Mouse (Mus musculus): ENCODE data around the gene Map6. TPM values are rescaled to one million over a fixed set of nuclear protein-coding genes. Genes with fewer than 3 reads are reported as not detected.
A peak's percentile ranks its signal among the peaks of the same experiment; 100 is the strongest.

Gene Map6
- total RNA-seq, 2 experiments from 2014 or later, result 5.6 to 7.0 TPM

- no peak for DNase-seq
Measured at GRCm38 (mm10) chr7:99314565-99314964, 47.3 kb downstream of the Map6 start.

- DNase-seq, result no peak
Measured at GRCm38 (mm10) chr7:99316207-99316606, 49.0 kb downstream of the Map6 start.

GRCm38 (mm10) chr7:99317475-99317874 is 50.2 kb downstream of the Map6 start:
- DNase-seq, result no peak

DNA sequence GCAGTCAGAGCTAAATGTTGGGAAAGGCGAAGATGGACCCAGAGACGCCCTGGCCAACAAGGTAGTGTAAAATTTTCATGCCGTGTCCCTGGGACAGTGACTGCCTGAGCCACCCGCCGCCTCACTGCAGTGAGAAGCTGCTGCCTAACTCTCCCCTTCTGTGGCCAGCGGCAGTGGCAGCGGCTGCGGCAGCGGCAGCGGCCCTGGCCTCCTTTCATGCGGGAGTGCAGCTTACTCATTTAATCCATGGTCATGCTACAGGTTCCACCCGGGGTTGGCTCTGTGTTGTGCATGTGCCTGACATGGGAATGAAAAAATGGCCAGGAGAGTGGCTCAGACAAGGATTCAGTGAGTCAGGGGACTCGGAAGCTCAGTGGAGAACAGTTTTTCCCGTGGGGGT is 53.3 kb downstream of the Map6 start:
- no peak for DNase-seq

GRCm38 (mm10) chr7:99322691-99323320 is 55.6 kb downstream of the Map6 start:
- no peak for DNase-seq

GRCm38 (mm10) chr7:99323321-99323700 is 56.1 kb downstream of the Map6 start:
- no peak for DNase-seq

GRCm38 (mm10) chr7:99324810-99325209 is 57.6 kb downstream of the Map6 start:
- no peak for DNase-seq

GRCm38 (mm10) chr7:99326128-99326527 is 58.9 kb downstream of the Map6 start:
- no peak for DNase-seq

DNA sequence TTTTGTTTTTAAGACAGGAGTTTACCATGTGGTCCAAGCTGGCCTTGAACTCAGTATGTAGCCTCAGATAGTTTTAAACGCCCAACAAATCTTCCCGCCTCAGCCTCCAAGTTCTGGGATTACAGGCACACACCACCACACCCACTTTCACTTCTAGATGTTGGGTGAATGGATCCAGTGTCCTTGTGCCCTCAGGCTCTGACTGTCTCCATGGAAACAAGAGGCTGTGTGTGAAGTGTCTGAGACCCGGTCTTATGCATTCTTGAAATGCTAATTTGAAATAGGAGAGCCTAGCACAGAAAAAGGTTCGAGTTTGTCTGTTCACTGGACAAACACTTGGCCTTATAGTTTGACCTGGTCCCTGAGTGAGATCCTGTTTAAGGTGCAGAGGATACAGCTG is 61.6 kb downstream of the Map6 start:
- no peak for DNase-seq

GRCm38 (mm10) chr7:99330012-99330411 is 62.8 kb downstream of the Map6 start:
- no peak for DNase-seq

DNA sequence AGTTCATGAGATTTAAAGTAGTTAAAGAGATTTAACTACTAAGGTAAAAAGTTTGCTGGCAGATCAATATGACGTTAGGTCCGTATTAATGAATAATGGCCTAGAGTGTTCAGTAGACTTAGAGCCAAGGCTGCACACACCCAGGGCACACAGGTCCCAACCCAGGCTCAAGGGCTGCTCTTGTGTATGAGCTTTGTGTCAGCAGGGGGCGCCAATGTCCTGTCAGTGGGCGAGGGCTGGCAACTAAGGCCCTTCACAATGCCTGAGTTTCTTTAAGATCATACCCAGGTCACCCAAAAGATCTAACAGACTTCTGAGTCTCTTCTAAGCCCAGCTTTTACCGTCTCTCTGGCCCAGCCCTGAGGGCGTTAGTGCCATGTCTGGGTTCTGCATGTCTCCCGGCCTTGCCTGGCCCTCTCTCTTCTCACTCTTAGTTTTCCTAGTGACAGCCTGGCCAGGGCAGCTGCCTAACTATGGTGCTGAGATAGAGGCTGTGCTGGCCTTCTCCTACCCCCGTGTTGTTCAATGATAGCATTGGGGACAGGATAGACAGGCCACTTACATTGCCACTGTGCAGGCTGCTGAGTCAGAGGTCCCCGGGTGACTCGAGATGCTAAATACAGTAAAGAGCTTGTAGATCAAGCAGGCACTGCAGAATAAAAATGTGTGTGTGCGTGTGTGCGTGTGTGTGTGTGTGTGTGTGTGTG is 65.7 kb downstream of the Map6 start:
- DNase-seq, result peak; percentile 94

- DNase-seq, result no peak
Measured at GRCm38 (mm10) chr7:99340736-99341135, 73.5 kb downstream of the Map6 start.

GRCm38 (mm10) chr7:99343577-99343976 is 76.3 kb downstream of the Map6 start:
- no peak for DNase-seq

GRCm38 (mm10) chr7:99347268-99347667 is 80.0 kb downstream of the Map6 start:
- no peak for DNase-seq

GRCm38 (mm10) chr7:99348883-99349282 is 81.6 kb downstream of the Map6 start:
- no peak for DNase-seq

GRCm38 (mm10) chr7:99349782-99350720 is 82.8 kb downstream of the Map6 start:
- no peak for DNase-seq

DNA sequence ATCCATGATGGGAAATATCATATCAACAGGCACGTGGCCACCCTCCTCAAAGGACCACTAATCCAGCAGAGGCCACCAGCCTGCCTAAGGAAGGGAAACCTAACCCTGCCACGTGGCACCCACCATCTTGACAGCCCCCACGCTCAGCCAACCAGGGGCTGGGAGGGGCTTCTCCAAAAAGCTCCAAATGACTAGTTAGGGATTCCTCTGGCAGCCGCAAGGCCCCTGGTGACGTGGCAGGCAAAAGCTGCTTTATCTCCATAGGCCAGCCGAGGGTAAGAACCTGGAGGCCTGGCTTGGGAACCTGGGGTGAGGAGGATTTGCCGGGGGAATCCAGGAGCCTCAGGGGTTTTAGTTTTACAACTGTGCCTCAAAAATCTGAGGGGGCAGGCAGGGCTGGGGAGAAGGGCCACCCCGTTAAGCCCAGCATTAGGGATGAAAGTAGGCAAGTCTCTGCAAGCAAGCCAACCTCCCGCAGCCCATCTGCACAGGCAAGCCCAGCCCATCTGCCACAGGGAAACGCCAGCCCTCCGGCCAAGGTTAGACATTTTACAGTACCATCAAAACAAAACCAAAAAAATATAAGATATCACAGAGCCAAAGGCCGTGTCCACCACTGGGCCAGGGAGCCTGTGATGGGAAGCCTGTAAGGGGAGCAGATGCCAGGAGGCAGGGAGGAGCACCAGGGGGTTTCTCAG is 84.0 kb downstream of the Map6 start:
- DNase-seq, result peak; percentile 39

GRCm38 (mm10) chr7:99351802-99352517 is 84.7 kb downstream of the Map6 start:
- DNase-seq, result no peak

GRCm38 (mm10) chr7:99352526-99353400 is 85.5 kb downstream of the Map6 start, which contains the start of gene Serpinh1:
TSS of gene Serpinh1 (minus strand) at chr7:99353239.
- DNase-seq, result peak; percentile 88

GRCm38 (mm10) chr7:99355731-99356131 is 88.5 kb downstream of the Map6 start:
- peak; percentile 65 for DNase-seq

Data from gastrocnemius, postnatal 10 days (tissue).